Mouse (Mus musculus) CH12.LX (cell line): ENCODE data around the gene Prss38. TPM values are rescaled to one million over a fixed set of nuclear protein-coding genes. Genes with fewer than 3 reads are reported as not detected.
A peak's percentile ranks its signal among the peaks of the same experiment; 100 is the strongest.

Experiments
- DNase-seq: peaks from one replicate; pipeline ENCODE4 v3.0.0-alpha.2; 2013; ENCODE audit errors: extremely low read depth
- H3K27ac ChIP-seq: 2 replicates; pipeline ENCODE4 v1.5.1; 2012; ENCODE audit warnings: low read depth, mild to moderate bottlenecking, control low read depth, moderate library complexity; ENCODE audit not compliant: insufficient read depth
- H3K27me3 ChIP-seq: replicated peaks from 2 replicates; pipeline ENCODE3; 2012; ENCODE audit warnings: inconsistent platforms
- H3K36me3 ChIP-seq, 2 experiments: replicated peaks in 1 of 2; 2 replicates each; pipeline versions ENCODE3 to v1.6.1; 2012; ENCODE audit warnings: inconsistent platforms in 1 of 2, low read length in 1 of 2, mild to moderate bottlenecking in 1 of 2, mixed read lengths in 1 of 2, moderate library complexity in 1 of 2; ENCODE audit not compliant: control insufficient read depth in 1 of 2, insufficient read depth in 1 of 2
- H3K4me1 ChIP-seq, 2 experiments: 2 replicates each; pipeline ENCODE4 v1.6.1; 2012; ENCODE audit warnings: inconsistent platforms in 1 of 2, moderate library complexity in 1 of 2; ENCODE audit not compliant: insufficient read depth in 2 of 2, control insufficient read depth in 1 of 2
- H3K4me2 ChIP-seq: 2 replicates; pipeline ENCODE4 v1.6.1; 2012; ENCODE audit warnings: low read depth, mild to moderate bottlenecking, control low read depth; ENCODE audit not compliant: poor library complexity, insufficient read depth, severe bottlenecking
- H3K4me3 ChIP-seq, 3 experiments: fragments of 150-350 bp in 1 of 3; sonication (generic) in 1 of 3; replicated peaks in 1 of 3; 2 replicates each; pipeline versions ENCODE3 to v1.5.1; 2011 to 2012; ENCODE audit warnings: low read depth in 2 of 3, low read length in 2 of 3, mild to moderate bottlenecking in 2 of 3, moderate library complexity in 2 of 3, control low read depth in 1 of 3, improper control_type of control experiment in 1 of 3, inconsistent platforms in 1 of 3, mixed read lengths in 1 of 3; ENCODE audit not compliant: poor library complexity in 1 of 3
- H3K79me2 ChIP-seq: replicated peaks from 2 replicates; pipeline ENCODE4 v1.6.1; 2012; ENCODE audit warnings: mild to moderate bottlenecking, moderate library complexity; ENCODE audit not compliant: control insufficient read depth, poor library complexity, insufficient read depth, severe bottlenecking; ENCODE audit errors: extremely low read depth
- H3K9ac ChIP-seq: 2 replicates; pipeline ENCODE4 v1.6.1; 2012; ENCODE audit warnings: low read depth, mild to moderate bottlenecking, control low read depth, moderate library complexity; ENCODE audit not compliant: insufficient read depth
- H3K9me3 ChIP-seq: replicated peaks from 2 replicates; pipeline ENCODE3; 2012; ENCODE audit warnings: low read length, inconsistent platforms, mixed read lengths
- BHLHE40 ChIP-seq: IDR thresholded peaks from 2 replicates; pipeline ENCODE4 v1.6.1; 2011; ENCODE audit warnings: mild to moderate bottlenecking, low read depth, low read length, improper control_type of control experiment
- CHD1 ChIP-seq: IDR thresholded peaks from 2 replicates; pipeline ENCODE4 v1.6.1; 2012; ENCODE audit warnings: low read depth, low read length, improper control_type of control experiment, inconsistent platforms
- CTCF ChIP-seq, 2 experiments: IDR thresholded peaks in 1 of 2; conservative IDR thresholded peaks in 1 of 2; 2 replicates each; pipeline ENCODE4 v1.5.1; 2011 to 2012; ENCODE audit warnings: low read depth in 2 of 2, low read length in 2 of 2, improper control_type of control experiment in 1 of 2, inconsistent platforms in 1 of 2, mild to moderate bottlenecking in 1 of 2, moderate library complexity in 1 of 2
- E2F4 ChIP-seq: IDR thresholded peaks from 2 replicates; pipeline ENCODE4 v1.6.1; 2011; ENCODE audit warnings: low read depth, low read length, improper control_type of control experiment; ENCODE audit not compliant: insufficient replicate concordance
- ELF1 ChIP-seq: IDR thresholded peaks from 2 replicates; pipeline ENCODE4 v1.6.1; 2014; ENCODE audit warnings: low read depth, mild to moderate bottlenecking, inconsistent platforms, low read length, improper control_type of control experiment
- EP300 ChIP-seq: IDR thresholded peaks from 2 replicates; pipeline ENCODE4 v1.6.1; 2011; ENCODE audit warnings: low read length, improper control_type of control experiment
- ETS1 ChIP-seq: conservative IDR thresholded peaks from 2 replicates; pipeline ENCODE4 v1.6.1; 2012; ENCODE audit warnings: low read depth, mild to moderate bottlenecking, inconsistent platforms, low read length, improper control_type of control experiment, moderate library complexity
- GABPA ChIP-seq: IDR thresholded peaks from 2 replicates; pipeline ENCODE4 v1.6.1; 2012; ENCODE audit warnings: low read depth, low read length, improper control_type of control experiment, inconsistent platforms; ENCODE audit not compliant: insufficient replicate concordance
- IRF4 ChIP-seq: IDR thresholded peaks from 2 replicates; pipeline ENCODE4 v1.6.1; 2014; ENCODE audit warnings: low read depth, mild to moderate bottlenecking, inconsistent platforms, low read length, improper control_type of control experiment
- JUN ChIP-seq: IDR thresholded peaks from 2 replicates; pipeline ENCODE4 v1.6.1; 2011; ENCODE audit warnings: low read depth, mild to moderate bottlenecking, low read length, improper control_type of control experiment, moderate library complexity; ENCODE audit not compliant: insufficient read depth
- KAT2A ChIP-seq: IDR thresholded peaks from 2 replicates; pipeline ENCODE4 v1.6.1; 2012; ENCODE audit warnings: low read length, improper control_type of control experiment, inconsistent platforms; ENCODE audit not compliant: insufficient replicate concordance
- MAX ChIP-seq: IDR thresholded peaks from 2 replicates; pipeline ENCODE4 v1.6.1; 2011; ENCODE audit warnings: low read length, improper control_type of control experiment
- MXI1 ChIP-seq: IDR thresholded peaks from 2 replicates; pipeline ENCODE4 v1.6.1; 2011; ENCODE audit warnings: mild to moderate bottlenecking, low read depth, low read length, improper control_type of control experiment
- NRF1 ChIP-seq: IDR thresholded peaks from 2 replicates; pipeline ENCODE4 v1.6.1; 2014; ENCODE audit warnings: low read depth, mild to moderate bottlenecking, inconsistent platforms, low read length, improper control_type of control experiment, moderate library complexity
- PAX5 ChIP-seq: IDR thresholded peaks from 2 replicates; pipeline ENCODE4 v1.6.1; 2012; ENCODE audit warnings: low read length, inconsistent platforms, mixed read lengths
- POLR2AphosphoS2 ChIP-seq: IDR thresholded peaks from 2 replicates; pipeline ENCODE4 v1.6.1; 2011; ENCODE audit warnings: low read depth, low read length, improper control_type of control experiment
- RAD21 ChIP-seq: IDR thresholded peaks from 2 replicates; pipeline ENCODE4 v1.6.1; 2011; ENCODE audit warnings: low read depth, mild to moderate bottlenecking, low read length, improper control_type of control experiment, moderate library complexity
- RCOR1 ChIP-seq: conservative IDR thresholded peaks from 2 replicates; pipeline ENCODE4 v1.6.1; 2012; ENCODE audit warnings: low read depth, mild to moderate bottlenecking, inconsistent platforms, low read length, improper control_type of control experiment
- TBP ChIP-seq: conservative IDR thresholded peaks from 2 replicates; pipeline ENCODE4 v1.6.1; 2011; ENCODE audit warnings: low read depth, low read length, improper control_type of control experiment
- TCF12 ChIP-seq: IDR thresholded peaks from 2 replicates; pipeline ENCODE4 v1.6.1; 2014; ENCODE audit warnings: low read depth, mild to moderate bottlenecking, inconsistent platforms, low read length, improper control_type of control experiment
- UBTF ChIP-seq: IDR thresholded peaks from 2 replicates; pipeline ENCODE4 v1.6.1; 2012; ENCODE audit warnings: low read depth, mild to moderate bottlenecking, inconsistent platforms, low read length, improper control_type of control experiment, moderate library complexity
- USF1 ChIP-seq: IDR thresholded peaks from 2 replicates; pipeline ENCODE4 v1.6.1; 2014; ENCODE audit warnings: low read depth, mild to moderate bottlenecking, inconsistent platforms, low read length, improper control_type of control experiment
- ZMIZ1 ChIP-seq: IDR thresholded peaks from 2 replicates; pipeline ENCODE4 v1.6.1; 2012; ENCODE audit warnings: low read depth, mild to moderate bottlenecking, inconsistent platforms, low read length, improper control_type of control experiment
- dilution Hi-C: fragments of 300-500 bp; cut with MboI; formaldehyde crosslinking; loops from 2 replicates; pipeline ENCODE4 v1.14.3; 2020; ENCODE audit warnings: low sequenced_read_pairs; ENCODE audit not compliant: extremely low pct_unique_long_range_greater_than_20kb, extremely low pct_ligation_motif_present
- in situ Hi-C: fragments of 300-500 bp; cut with MboI; formaldehyde crosslinking; loops from 3 replicates; pipeline ENCODE4 v1.14.3; 2019; ENCODE audit warnings: low sequenced_read_pairs, low pct_ligation_motif_present, low pct_unique_long_range_greater_than_20kb, mixed read lengths
- polyA plus RNA-seq: library from polyadenylated mRNA; unstranded; fragments of >175 nt; gene quantifications from 2 replicates; pipeline ENCODE4 v1.2.1, GENCODE M21; 2012; ENCODE audit warnings: low read depth; ENCODE audit not compliant: insufficient read length
- total RNA-seq, 2 experiments: library from RNA; depleted of rRNA; stranded (reverse); fragments of 300-350 nt in 1 of 2; fragments of >200 nt in 1 of 2; gene quantifications; 2 replicates each; pipeline ENCODE4 v1.2.3; 2012 to 2014

Prss38 gene
- not detected in 2 replicates for total RNA-seq (2012; rRNA removed)
- not detected in 2 replicates for total RNA-seq (2014; rRNA removed)
- not detected in 2 replicates for polyA plus RNA-seq

- peaks cover 4% of the 10 kb centered on the region for H3K27me3 ChIP-seq
- no peak within 1 kb of the TSS for H3K27ac ChIP-seq
- TF ChIP-seq CTCF (conservative IDR thresholded peaks at IDR 0.05 in 1 of 2, IDR thresholded peaks at IDR 0.05 in 1 of 2; ENCODE audit: low read depth in 2 of 2, low read length in 2 of 2) (peak in 1 of 2 experiments; percentile 23; a peak in 1 of 4 replicates), RAD21 (no peak), UBTF (no peak)
- TF ChIP-seq, all 38 proteins: peak for 1
- DNase-seq: no peak
- dilution Hi-C loops (no loop called here), in situ Hi-C loops (no loop called here)
- H3K36me3 ChIP-seq: no peaks in the 10 kb centered on the region
- no peak within 1 kb of the TSS for H3K4me2 ChIP-seq
- peaks cover 2 to 16% of the 10 kb centered on the region in 2 experiments for H3K4me1 ChIP-seq
- H3K4me3 ChIP-seq: no peak within 1 kb of the TSS
- no peak within 1 kb of the TSS for H3K9ac ChIP-seq
- no peaks in the 10 kb centered on the region for H3K79me2 ChIP-seq
- no peaks in the 10 kb centered on the region for H3K9me3 ChIP-seq
Observed at GRCm38 (mm10) chr11:59375475-59375874, at the start of gene Prss38. Gene Prss38, minus strand, starts transcription at chr11:59375657.

GRCm38 (mm10) chr11:59423010-59423588 is 47.6 kb upstream of the Prss38 start:
- no peak overlapping the region for H3K9ac ChIP-seq
- dilution Hi-C loops (no loop called here), in situ Hi-C loops (no loop called here)
- no peaks in the 10 kb centered on the region for H3K27me3 ChIP-seq
- no peak for TF ChIP-seq CHD1
- TF ChIP-seq TBP: no peak
- TF ChIP-seq ELF1: no peak
- TF ChIP-seq CTCF (conservative IDR thresholded peaks at IDR 0.05 in 1 of 2, IDR thresholded peaks at IDR 0.05 in 1 of 2; ENCODE audit: low read depth in 2 of 2, low read length in 2 of 2): no peak
- H3K4me2 ChIP-seq: no peak overlapping the region
- H3K4me3 ChIP-seq: no peak overlapping the region
- H3K4me1 ChIP-seq: peaks cover 16 to 28% of the 10 kb centered on the region in 2 experiments
- no peaks in the 10 kb centered on the region for H3K79me2 ChIP-seq
- DNase-seq: no peak
- H3K36me3 ChIP-seq: peaks cover 68 to 97% of the 10 kb centered on the region in 2 experiments
- H3K27ac ChIP-seq: no peak overlapping the region
- no peaks in the 10 kb centered on the region for H3K9me3 ChIP-seq

- H3K4me1 ChIP-seq: peaks cover 16 to 28% of the 10 kb centered on the region in 2 experiments
- H3K27me3 ChIP-seq: no peaks in the 10 kb centered on the region
- H3K27ac ChIP-seq: peak overlapping the region; percentile 9; the same call in 1 of the 2 replicates
- peak; percentile 63 for DNase-seq
- H3K4me2 ChIP-seq: peak overlapping the region; percentile 19; the same call in 1 of the 2 replicates
- peaks cover 62 to 95% of the 10 kb centered on the region in 2 experiments for H3K36me3 ChIP-seq
- dilution Hi-C loops: no loop called here
- in situ Hi-C loops: no loop called here
- no peaks in the 10 kb centered on the region for H3K79me2 ChIP-seq
- H3K9ac ChIP-seq: no peak overlapping the region
- H3K9me3 ChIP-seq: no peaks in the 10 kb centered on the region
- peak overlapping the region in 1 of 3 experiments; percentile 20 for H3K4me3 ChIP-seq
- TF ChIP-seq USF1 (no peak), CHD1 (peak; percentile 94), RCOR1 (no peak), RAD21 (no peak; the same call in 1 of the 2 replicates), GABPA (no peak), BHLHE40 (peak; percentile 63), POLR2AphosphoS2 (no peak), JUN (no peak), MXI1 (no peak), NRF1 (no peak), E2F4 (no peak), ETS1 (0 out of 2 replicates have a peak, but pooled peaks have one; percentile 28), ZMIZ1 (no peak), IRF4 (peak; percentile 87), TCF12 (peak; percentile 65), MAX (peak; percentile 19; the same call in 1 of the 2 replicates), KAT2A (no peak), EP300 (peak; percentile 90), ELF1 (0 out of 2 replicates have a peak, but pooled peaks have one; percentile 11), PAX5 (no peak)
Observed at GRCm38 (mm10) chr11:59421967-59422366, 46.5 kb upstream of the Prss38 start.
